Mouse (Mus musculus): ENCODE data around the gene Frmd4b. TPM values are rescaled to one million over a fixed set of nuclear protein-coding genes. Genes with fewer than 3 reads are reported as not detected.

Gene Frmd4b
- polyA plus RNA-seq, 1 experiment, result 6.8 TPM

DNA sequence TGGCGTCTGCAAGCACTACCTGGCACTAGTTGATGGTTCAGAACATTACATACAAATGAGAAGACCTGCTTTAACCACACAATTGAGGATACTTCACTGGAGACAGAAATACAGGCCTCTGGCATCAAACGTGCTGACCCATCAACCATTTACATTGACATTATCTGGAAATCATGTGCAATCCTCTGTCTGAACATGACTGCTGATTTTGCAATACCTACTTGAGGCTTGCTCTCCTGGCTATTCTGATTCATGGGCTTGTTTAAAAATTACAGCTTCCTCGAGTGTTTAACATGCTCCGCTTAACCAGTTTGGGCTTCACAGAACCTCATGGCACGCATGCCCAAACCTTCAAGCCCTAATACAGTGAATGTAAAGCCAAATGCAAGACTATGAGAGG lies 42.4 kb downstream of the Frmd4b start:
- H3K36me3 ChIP-seq (ENCODE audit: control insufficient read depth, insufficient read depth, low read length), result no peaks in the 10 kb centered on the region
- no peak overlapping the region for H3K4me3 ChIP-seq (ENCODE audit: control insufficient read depth, low read depth, low read length)
- no peaks in the 10 kb centered on the region for H3K27me3 ChIP-seq (ENCODE audit: control insufficient read depth, insufficient read depth, low read length)
- H3K27ac ChIP-seq (ENCODE audit: control insufficient read depth, insufficient read depth, low read depth, low read length), result no peak overlapping the region
- H3K4me1 ChIP-seq (ENCODE audit: control insufficient read depth, insufficient read depth, low read length), result no peaks in the 10 kb centered on the region
- TF ChIP-seq CTCF (IDR thresholded peaks at IDR 0.05; ENCODE audit: control insufficient read depth, insufficient read depth, insufficient replicate concordance, low read depth, low read length) (no peak), POLR2A (IDR thresholded peaks at IDR 0.05; ENCODE audit: control insufficient read depth, low read depth, low read length) (no peak)

DNA sequence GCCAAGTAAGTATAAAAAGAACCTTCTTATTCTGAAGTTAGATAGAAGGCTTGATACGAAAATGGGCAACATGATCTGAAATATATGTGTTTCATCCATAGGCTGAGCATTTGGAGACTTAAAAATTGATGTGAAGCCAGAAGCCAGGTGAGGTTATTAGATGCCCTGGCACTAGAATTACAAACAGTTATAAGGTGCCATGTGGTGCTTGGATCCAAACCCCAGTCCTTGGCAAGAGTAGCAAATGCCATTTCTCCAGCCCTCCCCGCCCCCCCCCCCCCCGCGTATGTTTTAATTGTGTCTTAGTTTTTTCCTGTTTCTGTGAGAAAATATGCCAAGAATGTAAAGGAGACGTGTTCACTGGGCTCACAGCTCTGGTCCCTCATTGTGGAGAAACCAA lies 45.1 kb downstream of the Frmd4b start:
- Histone ChIP-seq H3K27ac (ENCODE audit: control insufficient read depth, insufficient read depth, low read depth, low read length) (no peak overlapping the region), H3K36me3 (ENCODE audit: control insufficient read depth, insufficient read depth, low read length) (no peaks in the 10 kb centered on the region), H3K4me3 (ENCODE audit: control insufficient read depth, low read depth, low read length) (no peak overlapping the region), H3K27me3 (ENCODE audit: control insufficient read depth, insufficient read depth, low read length) (no peaks in the 10 kb centered on the region), H3K4me1 (ENCODE audit: control insufficient read depth, insufficient read depth, low read length) (no peaks in the 10 kb centered on the region)
- TF ChIP-seq CTCF (IDR thresholded peaks at IDR 0.05; ENCODE audit: control insufficient read depth, insufficient read depth, insufficient replicate concordance, low read depth, low read length), result no peak
- TF ChIP-seq POLR2A (IDR thresholded peaks at IDR 0.05; ENCODE audit: control insufficient read depth, low read depth, low read length), result no peak

- Histone ChIP-seq H3K36me3 (ENCODE audit: control insufficient read depth, insufficient read depth, low read length) (no peaks in the 10 kb centered on the region), H3K4me1 (ENCODE audit: control insufficient read depth, insufficient read depth, low read length) (no peaks in the 10 kb centered on the region), H3K4me3 (ENCODE audit: control insufficient read depth, low read depth, low read length) (no peak overlapping the region), H3K27me3 (ENCODE audit: control insufficient read depth, insufficient read depth, low read length) (no peaks in the 10 kb centered on the region), H3K27ac (ENCODE audit: control insufficient read depth, insufficient read depth, low read depth, low read length) (no peak overlapping the region)
- TF ChIP-seq POLR2A (IDR thresholded peaks at IDR 0.05; ENCODE audit: control insufficient read depth, low read depth, low read length) (no peak), CTCF (IDR thresholded peaks at IDR 0.05; ENCODE audit: control insufficient read depth, insufficient read depth, insufficient replicate concordance, low read depth, low read length) (no peak)
These were observed 48.8 kb downstream of the Frmd4b start for GRCm38 (mm10) chr6:97568538-97568937.

- Histone ChIP-seq H3K4me3 (ENCODE audit: control insufficient read depth, low read depth, low read length) (no peak overlapping the region), H3K27me3 (ENCODE audit: control insufficient read depth, insufficient read depth, low read length) (no peaks in the 10 kb centered on the region), H3K36me3 (ENCODE audit: control insufficient read depth, insufficient read depth, low read length) (no peaks in the 10 kb centered on the region), H3K4me1 (ENCODE audit: control insufficient read depth, insufficient read depth, low read length) (no peaks in the 10 kb centered on the region), H3K27ac (ENCODE audit: control insufficient read depth, insufficient read depth, low read depth, low read length) (no peak overlapping the region)
- no peak for TF ChIP-seq CTCF (IDR thresholded peaks at IDR 0.05; ENCODE audit: control insufficient read depth, insufficient read depth, insufficient replicate concordance, low read depth, low read length)
- TF ChIP-seq POLR2A (IDR thresholded peaks at IDR 0.05; ENCODE audit: control insufficient read depth, low read depth, low read length), result no peak
These were observed 50.6 kb downstream of the Frmd4b start for GRCm38 (mm10) chr6:97566746-97567145.

GRCm38 (mm10) chr6:97557147-97557546 lies 60.2 kb downstream of the Frmd4b start:
- Histone ChIP-seq H3K27ac (ENCODE audit: control insufficient read depth, insufficient read depth, low read depth, low read length) (no peak overlapping the region), H3K4me1 (ENCODE audit: control insufficient read depth, insufficient read depth, low read length) (no peaks in the 10 kb centered on the region), H3K36me3 (ENCODE audit: control insufficient read depth, insufficient read depth, low read length) (no peaks in the 10 kb centered on the region), H3K4me3 (ENCODE audit: control insufficient read depth, low read depth, low read length) (no peak overlapping the region), H3K27me3 (ENCODE audit: control insufficient read depth, insufficient read depth, low read length) (no peaks in the 10 kb centered on the region)
- TF ChIP-seq CTCF (IDR thresholded peaks at IDR 0.05; ENCODE audit: control insufficient read depth, insufficient read depth, insufficient replicate concordance, low read depth, low read length), result no peak
- no peak for TF ChIP-seq POLR2A (IDR thresholded peaks at IDR 0.05; ENCODE audit: control insufficient read depth, low read depth, low read length)

- Histone ChIP-seq H3K36me3 (ENCODE audit: control insufficient read depth, insufficient read depth, low read length) (no peaks in the 10 kb centered on the region), H3K4me1 (ENCODE audit: control insufficient read depth, insufficient read depth, low read length) (no peaks in the 10 kb centered on the region), H3K27me3 (ENCODE audit: control insufficient read depth, insufficient read depth, low read length) (no peaks in the 10 kb centered on the region), H3K27ac (ENCODE audit: control insufficient read depth, insufficient read depth, low read depth, low read length) (no peak overlapping the region), H3K4me3 (ENCODE audit: control insufficient read depth, low read depth, low read length) (no peak overlapping the region)
- TF ChIP-seq CTCF (IDR thresholded peaks at IDR 0.05; ENCODE audit: control insufficient read depth, insufficient read depth, insufficient replicate concordance, low read depth, low read length), result no peak
- no peak for TF ChIP-seq POLR2A (IDR thresholded peaks at IDR 0.05; ENCODE audit: control insufficient read depth, low read depth, low read length)
These were observed 61.7 kb downstream of the Frmd4b start for GRCm38 (mm10) chr6:97555637-97556036.

DNA sequence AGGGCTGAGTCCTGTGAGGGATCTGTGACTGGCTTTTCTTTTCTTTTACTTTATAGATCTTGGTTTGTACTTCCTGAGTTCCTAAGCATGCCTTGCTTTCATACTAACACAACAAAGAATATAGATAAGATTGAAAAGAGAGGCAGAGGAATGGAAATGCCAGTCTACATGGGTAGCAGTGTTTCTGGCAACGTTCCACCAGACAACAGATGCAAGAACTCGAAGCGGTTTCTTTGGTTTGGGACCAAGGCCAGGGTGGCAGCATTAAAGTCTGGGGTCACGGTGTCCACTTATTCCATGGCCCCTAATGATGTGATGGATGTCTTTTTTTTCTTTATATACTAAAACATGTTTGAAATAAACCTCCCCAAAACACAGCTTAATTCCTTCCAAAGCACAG lies 63.9 kb downstream of the Frmd4b start:
- no peak overlapping the region for H3K27ac ChIP-seq (ENCODE audit: control insufficient read depth, insufficient read depth, low read depth, low read length)
- H3K4me3 ChIP-seq (ENCODE audit: control insufficient read depth, low read depth, low read length), result no peak overlapping the region
- H3K36me3 ChIP-seq (ENCODE audit: control insufficient read depth, insufficient read depth, low read length), result no peaks in the 10 kb centered on the region
- no peaks in the 10 kb centered on the region for H3K4me1 ChIP-seq (ENCODE audit: control insufficient read depth, insufficient read depth, low read length)
- no peaks in the 10 kb centered on the region for H3K27me3 ChIP-seq (ENCODE audit: control insufficient read depth, insufficient read depth, low read length)
- no peak for TF ChIP-seq POLR2A (IDR thresholded peaks at IDR 0.05; ENCODE audit: control insufficient read depth, low read depth, low read length)
- no peak for TF ChIP-seq CTCF (IDR thresholded peaks at IDR 0.05; ENCODE audit: control insufficient read depth, insufficient read depth, insufficient replicate concordance, low read depth, low read length)

DNA sequence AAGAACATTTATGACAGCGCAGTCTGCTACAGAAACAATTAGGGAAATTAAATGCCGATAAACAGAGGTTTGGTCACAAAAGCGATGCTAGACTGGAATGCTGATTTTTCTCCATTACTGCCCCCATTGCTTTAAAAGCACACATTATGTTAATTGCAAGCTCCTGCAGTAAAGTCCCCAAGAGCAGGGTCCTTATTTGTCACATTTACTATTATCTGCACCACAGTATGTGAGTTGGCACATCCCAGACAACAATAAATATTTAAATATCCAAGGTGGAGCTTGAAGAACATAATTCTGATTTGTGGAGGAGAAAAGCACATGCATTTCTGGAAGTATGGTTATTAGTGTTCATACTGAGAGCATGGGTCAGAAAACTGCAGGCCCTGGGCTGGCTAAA lies 64.8 kb downstream of the Frmd4b start:
- no peak overlapping the region for H3K27ac ChIP-seq (ENCODE audit: control insufficient read depth, insufficient read depth, low read depth, low read length)
- TF ChIP-seq POLR2A (IDR thresholded peaks at IDR 0.05; ENCODE audit: control insufficient read depth, low read depth, low read length), result no peak
- no peak for TF ChIP-seq CTCF (IDR thresholded peaks at IDR 0.05; ENCODE audit: control insufficient read depth, insufficient read depth, insufficient replicate concordance, low read depth, low read length)
- H3K27me3 ChIP-seq (ENCODE audit: control insufficient read depth, insufficient read depth, low read length), result no peaks in the 10 kb centered on the region
- no peaks in the 10 kb centered on the region for H3K36me3 ChIP-seq (ENCODE audit: control insufficient read depth, insufficient read depth, low read length)
- H3K4me1 ChIP-seq (ENCODE audit: control insufficient read depth, insufficient read depth, low read length), result no peaks in the 10 kb centered on the region
- no peak overlapping the region for H3K4me3 ChIP-seq (ENCODE audit: control insufficient read depth, low read depth, low read length)
